Mouse (Mus musculus): ENCODE data around the gene 2310022A10Rik. TPM values are rescaled to one million over a fixed set of nuclear protein-coding genes. Genes with fewer than 3 reads are reported as not detected.

2310022A10Rik gene
- polyA plus RNA-seq, 1 experiment from 2014 or later: 40.8 TPM

- Histone ChIP-seq H3K27me3 (ENCODE audit: low read depth, poor library complexity, severe bottlenecking) (no peaks in the 10 kb centered on the region), H3K4me3 (no peak overlapping the region), H3K27ac (no peak overlapping the region), H3K36me3 (peaks cover 98% of the 10 kb centered on the region), H3K9me3 (replicated peaks) (no peaks in the 10 kb centered on the region), H3K4me1 (no peaks in the 10 kb centered on the region)
- 73% methylated on average over 7 of the region's 7 CpGs for WGBS
- peak; percentile 33 for DNase-seq (ENCODE audit: low spot score)
These were observed 25.4 kb downstream of the 2310022A10Rik start for GRCm38 (mm10) chr7:27578465-27578864.

GRCm38 (mm10) chr7:27580380-27581174 lies 27.5 kb downstream of the 2310022A10Rik start:
- H3K9me3 ChIP-seq (replicated peaks): no peaks in the 10 kb centered on the region
- H3K27me3 ChIP-seq (ENCODE audit: low read depth, poor library complexity, severe bottlenecking): no peaks in the 10 kb centered on the region
- no peak overlapping the region for H3K27ac ChIP-seq
- no peak for DNase-seq (ENCODE audit: low spot score)
- no peak overlapping the region for H3K4me3 ChIP-seq
- H3K4me1 ChIP-seq: no peaks in the 10 kb centered on the region
- WGBS: 89% methylated on average over 14 of the region's 14 CpGs
- peaks cover 98% of the 10 kb centered on the region for H3K36me3 ChIP-seq

- H3K27me3 ChIP-seq (ENCODE audit: low read depth, poor library complexity, severe bottlenecking): no peaks in the 10 kb centered on the region
- peaks cover 39% of the 10 kb centered on the region for H3K36me3 ChIP-seq
- DNase-seq (ENCODE audit: low spot score): no peak
- H3K9me3 ChIP-seq (replicated peaks): no peaks in the 10 kb centered on the region
- 0 out of 2 replicates have a peak, but pooled peaks cover 3% of the 10 kb centered on the region for H3K4me1 ChIP-seq
- no peak overlapping the region for H3K27ac ChIP-seq
- WGBS: 75% methylated on average over 2 of the region's 2 CpGs
- no peak overlapping the region for H3K4me3 ChIP-seq
These were observed 33.8 kb downstream of the 2310022A10Rik start for GRCm38 (mm10) chr7:27586861-27587260.

GRCm38 (mm10) chr7:27587741-27588140 lies 34.7 kb downstream of the 2310022A10Rik start:
- Histone ChIP-seq H3K36me3 (peaks cover 30% of the 10 kb centered on the region), H3K4me3 (no peak overlapping the region), H3K9me3 (replicated peaks) (no peaks in the 10 kb centered on the region), H3K4me1 (peaks cover 6% of the 10 kb centered on the region), H3K27me3 (ENCODE audit: low read depth, poor library complexity, severe bottlenecking) (no peaks in the 10 kb centered on the region), H3K27ac (no peak overlapping the region)
- 89% methylated on average over 2 of the region's 2 CpGs for WGBS
- no peak for DNase-seq (ENCODE audit: low spot score)

- 95% methylated on average over 4 of the region's 4 CpGs for WGBS
- Histone ChIP-seq H3K27ac (no peak overlapping the region), H3K4me3 (no peak overlapping the region), H3K9me3 (replicated peaks) (no peaks in the 10 kb centered on the region), H3K4me1 (peaks cover 15% of the 10 kb centered on the region), H3K27me3 (ENCODE audit: low read depth, poor library complexity, severe bottlenecking) (no peaks in the 10 kb centered on the region), H3K36me3 (peaks cover 18% of the 10 kb centered on the region)
- no peak for DNase-seq (ENCODE audit: low spot score)
These were observed 37.1 kb downstream of the 2310022A10Rik start for GRCm38 (mm10) chr7:27590088-27590487.

- Histone ChIP-seq H3K36me3 (peaks cover 15% of the 10 kb centered on the region), H3K4me3 (peak overlapping the region; percentile 79), H3K4me1 (peaks cover 15% of the 10 kb centered on the region), H3K9me3 (replicated peaks) (no peaks in the 10 kb centered on the region), H3K27ac (peak overlapping the region; percentile 96), H3K27me3 (ENCODE audit: low read depth, poor library complexity, severe bottlenecking) (no peaks in the 10 kb centered on the region)
- WGBS: 62% methylated on average over 4 of the region's 4 CpGs
- no peak for DNase-seq (ENCODE audit: low spot score)
These were observed 37.7 kb downstream of the 2310022A10Rik start for GRCm38 (mm10) chr7:27590566-27591213.

GRCm38 (mm10) chr7:27591266-27592216 lies 38.5 kb downstream of the 2310022A10Rik start, which contains the start of gene Akt2:
Akt2 (plus strand) TSS chr7:27591552.
- Histone ChIP-seq H3K9me3 (replicated peaks) (no peaks in the 10 kb centered on the region), H3K4me3 (peak within 1 kb of the TSS; percentile 79), H3K36me3 (peaks cover 18% of the 10 kb centered on the region), H3K27ac (peak within 1 kb of the TSS; percentile 96), H3K4me1 (peaks cover 18% of the 10 kb centered on the region), H3K27me3 (ENCODE audit: low read depth, poor library complexity, severe bottlenecking) (no peaks in the 10 kb centered on the region)
- peak; percentile 95 for DNase-seq (ENCODE audit: low spot score)
- 1% methylated on average over 71 of the region's 71 CpGs for WGBS

- Histone ChIP-seq H3K4me1 (peaks cover 22% of the 10 kb centered on the region), H3K36me3 (peaks cover 22% of the 10 kb centered on the region), H3K4me3 (peak overlapping the region; percentile 79), H3K27me3 (ENCODE audit: low read depth, poor library complexity, severe bottlenecking) (no peaks in the 10 kb centered on the region), H3K9me3 (replicated peaks) (no peaks in the 10 kb centered on the region), H3K27ac (peak overlapping the region; percentile 96)
- DNase-seq (ENCODE audit: low spot score): no peak
- whole genome bisulfite sequencing: 2% methylated on average over 17 of the region's 17 CpGs
These were observed 39.3 kb downstream of the 2310022A10Rik start for GRCm38 (mm10) chr7:27592217-27592929.

GRCm38 (mm10) chr7:27592934-27593645 lies 40.1 kb downstream of the 2310022A10Rik start:
- 65% methylated on average over 12 of the region's 12 CpGs for WGBS
- peaks cover 22% of the 10 kb centered on the region for H3K36me3 ChIP-seq
- no peak for DNase-seq (ENCODE audit: low spot score)
- peak overlapping the region; percentile 96 for H3K27ac ChIP-seq
- H3K9me3 ChIP-seq (replicated peaks): no peaks in the 10 kb centered on the region
- H3K27me3 ChIP-seq (ENCODE audit: low read depth, poor library complexity, severe bottlenecking): no peaks in the 10 kb centered on the region
- peak overlapping the region; percentile 79 for H3K4me3 ChIP-seq
- H3K4me1 ChIP-seq: peaks cover 24% of the 10 kb centered on the region

GRCm38 (mm10) chr7:27596586-27597503 lies 43.8 kb downstream of the 2310022A10Rik start:
- Histone ChIP-seq H3K27ac (peak overlapping the region; percentile 34), H3K4me1 (peaks cover 32% of the 10 kb centered on the region), H3K36me3 (peaks cover 22% of the 10 kb centered on the region), H3K4me3 (no peak overlapping the region), H3K9me3 (replicated peaks) (no peaks in the 10 kb centered on the region), H3K27me3 (ENCODE audit: low read depth, poor library complexity, severe bottlenecking) (no peaks in the 10 kb centered on the region)
- WGBS: 59% methylated on average over 10 of the region's 10 CpGs
- DNase-seq (ENCODE audit: low spot score): no peak

- Histone ChIP-seq H3K27me3 (ENCODE audit: low read depth, poor library complexity, severe bottlenecking) (no peaks in the 10 kb centered on the region), H3K9me3 (replicated peaks) (no peaks in the 10 kb centered on the region), H3K4me3 (no peak overlapping the region), H3K4me1 (peaks cover 26% of the 10 kb centered on the region), H3K36me3 (peaks cover 23% of the 10 kb centered on the region), H3K27ac (no peak overlapping the region)
- no peak for DNase-seq (ENCODE audit: low spot score)
- WGBS: 65% methylated on average over 7 of the region's 7 CpGs
These were observed 45.0 kb downstream of the 2310022A10Rik start for GRCm38 (mm10) chr7:27598053-27598452.
